Mouse (Mus musculus) heart, embryonic 14.5 days (tissue): ENCODE data around the gene Ctnnbl1. TPM values are rescaled to one million over a fixed set of nuclear protein-coding genes. Genes with fewer than 3 reads are reported as not detected.

ENCODE experiments used
- ATAC-seq: fragments of 200-750 bp; cut with Nextera tagmentation; 2 replicates; pipeline ENCODE4 v1.8.0; 2017; ENCODE audit warnings: low read depth, moderate TSS enrichment; ENCODE audit not compliant: insufficient number of reproducible peaks, insufficient read depth, low FRiP score
- H3K27ac ChIP-seq, 2 experiments: fragments of 200-500 bp in 1 of 2; fragments of 300-500 bp in 1 of 2; sonication (generic) in 1 of 2; replicated peaks in 1 of 2; 2 replicates each; pipeline ENCODE4 v1.5.1; 2012 to 2014; ENCODE audit warnings: low read depth in 2 of 2, low read length in 2 of 2, control low read depth in 1 of 2, mild to moderate bottlenecking in 1 of 2, mixed read lengths in 1 of 2; ENCODE audit not compliant: control insufficient read depth in 1 of 2, insufficient read depth in 1 of 2
- H3K27me3 ChIP-seq: fragments of 300-500 bp; sonication (generic); 2 replicates; pipeline ENCODE4 v1.6.1; 2014; ENCODE audit warnings: mild to moderate bottlenecking, low read length, control low read depth; ENCODE audit not compliant: control insufficient read depth, insufficient read depth
- H3K36me3 ChIP-seq: fragments of 300-500 bp; sonication (generic); 2 replicates; pipeline ENCODE4 v1.6.1; 2014; ENCODE audit warnings: mild to moderate bottlenecking, control low read depth, low read length, mixed read lengths; ENCODE audit not compliant: control insufficient read depth, insufficient read depth
- H3K4me1 ChIP-seq, 2 experiments: fragments of 200-500 bp in 1 of 2; fragments of 300-500 bp in 1 of 2; sonication (generic) in 1 of 2; 2 replicates each; pipeline ENCODE4 v1.6.1; 2012 to 2014; ENCODE audit warnings: low read length in 2 of 2, control low read depth in 1 of 2, mixed read lengths in 1 of 2; ENCODE audit not compliant: control insufficient read depth in 2 of 2, insufficient read depth in 2 of 2
- H3K4me2 ChIP-seq: fragments of 300-500 bp; sonication (generic); 2 replicates; pipeline ENCODE4 v1.6.1; 2014; ENCODE audit warnings: mild to moderate bottlenecking, low read length
- H3K4me3 ChIP-seq, 2 experiments: fragments of 200-500 bp in 1 of 2; fragments of 300-500 bp in 1 of 2; sonication (generic) in 1 of 2; 2 replicates each; pipeline ENCODE4 v1.5.1; 2012 to 2014; ENCODE audit warnings: low read length in 2 of 2, mild to moderate bottlenecking in 2 of 2, control low read depth in 1 of 2, low read depth in 1 of 2, moderate library complexity in 1 of 2; ENCODE audit not compliant: control insufficient read depth in 1 of 2, insufficient read depth in 1 of 2
- H3K9ac ChIP-seq: fragments of 300-500 bp; sonication (generic); 2 replicates; pipeline ENCODE4 v1.6.1; 2014; ENCODE audit warnings: mild to moderate bottlenecking, low read length
- H3K9me3 ChIP-seq: fragments of 300-500 bp; sonication (generic); 2 replicates; pipeline ENCODE4 v1.6.1; 2016; ENCODE audit warnings: low read length, control low read depth; ENCODE audit not compliant: control insufficient read depth
- whole genome bisulfite sequencing: fragments of 180-500 bp; shearing (Covaris S2); extraction: QIAGEN DNeasy Blood & Tissue Kit; methylation state at CpG from one replicate; pipeline ENCODE4 v1.1.7; 2014; 5-methylcytosine and 5-hydroxymethylcytosine counted together
- polyA plus RNA-seq: library from polyadenylated mRNA; unstranded; fragments of >200 nt; fragmentation: Nextera tagmentation; extraction: Ambion mirVana; gene quantifications from 2 replicates; pipeline ENCODE4 v1.2.1, GENCODE M21; 2014

Gene Ctnnbl1
- polyA plus RNA-seq, 1 experiment from 2014 or later: 29.7 TPM

DNA sequence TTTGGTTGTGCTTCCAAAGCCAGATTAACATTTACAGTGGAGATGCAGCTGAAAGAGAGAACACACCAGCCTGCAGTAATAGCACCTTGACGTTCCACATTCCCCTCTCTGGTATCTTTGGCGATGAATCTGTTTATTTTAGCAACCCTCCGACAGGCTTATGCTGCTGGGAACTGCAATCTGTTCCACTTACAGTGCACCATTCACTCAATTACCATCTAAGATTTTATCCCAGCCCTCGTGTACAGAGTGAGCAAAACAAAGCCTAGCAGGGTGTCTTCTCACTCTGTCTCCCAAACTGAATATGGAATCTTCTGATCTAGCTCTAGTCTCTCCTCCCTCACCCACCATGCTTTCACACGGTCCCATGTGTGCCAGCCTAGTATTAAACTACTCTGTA is 140.8 kb downstream of the Ctnnbl1 start:
- H3K36me3 ChIP-seq: no peaks in the 10 kb centered on the region; the same call in none of the 2 replicates
- H3K4me1 ChIP-seq: peaks cover 5 to 6% of the 10 kb centered on the region in 2 experiments; a peak in 3 of 4 replicates
- peaks cover 5% of the 10 kb centered on the region; the same call in 1 of the 2 replicates for H3K27me3 ChIP-seq
- no peak for ATAC-seq
- 52% methylated on average over 5 of the region's 5 CpGs for WGBS
- H3K9me3 ChIP-seq: no peaks in the 10 kb centered on the region
- H3K4me3 ChIP-seq: no peak overlapping the region
- H3K9ac ChIP-seq: no peak overlapping the region
- no peak overlapping the region for H3K27ac ChIP-seq
- no peak overlapping the region for H3K4me2 ChIP-seq

DNA sequence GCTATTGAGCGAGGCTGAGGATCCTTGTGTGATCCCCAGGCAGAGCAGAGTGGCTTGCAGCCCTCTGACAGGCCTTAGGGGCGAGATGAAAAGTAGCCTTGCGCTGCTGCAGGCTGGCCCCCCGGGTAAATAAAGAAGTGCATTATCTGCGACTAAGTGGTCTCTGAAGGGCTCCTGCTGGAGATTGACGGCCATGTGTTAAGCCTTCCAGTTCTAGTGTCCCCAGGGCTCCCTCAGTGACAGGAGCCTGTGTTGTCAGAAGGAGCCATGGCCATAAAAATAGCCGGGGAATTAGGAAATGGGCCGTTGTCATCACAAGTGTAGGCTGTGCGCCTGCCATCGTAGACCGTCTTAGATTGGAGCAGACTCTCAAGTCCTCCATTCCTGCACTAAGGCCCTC is 144.7 kb downstream of the Ctnnbl1 start:
- H3K4me1 ChIP-seq: peaks cover 5 to 6% of the 10 kb centered on the region in 2 experiments; a peak in 3 of 4 replicates
- H3K4me3 ChIP-seq: no peak overlapping the region
- ATAC-seq: no peak
- no peak overlapping the region for H3K9ac ChIP-seq
- no peaks in the 10 kb centered on the region for H3K9me3 ChIP-seq
- H3K36me3 ChIP-seq: peaks cover 19% of the 10 kb centered on the region
- H3K4me2 ChIP-seq: no peak overlapping the region
- peaks cover 5% of the 10 kb centered on the region; the same call in 1 of the 2 replicates for H3K27me3 ChIP-seq
- WGBS: 19% methylated on average over 11 of the region's 11 CpGs
- no peak overlapping the region for H3K27ac ChIP-seq

DNA sequence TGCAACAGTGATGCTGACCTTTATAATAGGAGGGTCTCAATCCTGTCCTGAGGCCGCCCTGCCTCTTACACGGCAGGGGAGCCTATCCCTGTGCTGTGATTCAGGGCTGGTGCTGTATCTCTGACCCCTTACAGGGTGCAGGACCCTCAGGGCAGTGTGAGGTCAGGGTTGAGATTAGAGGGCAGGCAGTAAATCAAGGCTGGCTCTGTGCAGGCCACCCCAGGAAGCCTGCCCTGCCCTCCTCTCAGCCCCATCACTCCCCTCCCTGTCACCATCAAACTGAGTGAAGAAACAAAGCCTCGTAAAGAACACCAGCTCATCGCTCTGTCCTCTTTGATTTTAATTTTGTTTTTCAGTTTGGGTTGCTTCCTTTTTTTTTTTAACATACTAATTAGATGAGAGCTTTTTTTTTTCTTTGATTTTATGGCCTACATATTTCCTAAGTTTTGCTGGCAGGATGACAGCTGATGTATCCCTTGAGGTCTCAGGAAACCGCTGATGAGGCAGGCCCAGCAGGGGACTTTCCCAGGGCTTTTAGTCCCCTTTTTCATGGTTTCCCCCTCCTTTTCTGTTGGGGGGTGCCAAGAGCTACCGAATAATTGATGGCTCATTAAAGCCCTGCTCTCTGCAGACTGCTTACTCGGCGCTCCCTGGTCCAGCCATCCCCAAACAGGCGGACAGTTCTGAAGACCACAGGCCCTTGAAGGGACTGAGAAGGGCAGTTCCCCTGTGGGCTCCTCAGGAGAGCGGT is 150.2 kb downstream of the Ctnnbl1 start:
- Histone ChIP-seq H3K9ac (no peak overlapping the region), H3K27ac (no peak overlapping the region), H3K27me3 (no peaks in the 10 kb centered on the region), H3K36me3 (peaks cover 29% of the 10 kb centered on the region), H3K4me1 (no peaks in the 10 kb centered on the region), H3K9me3 (no peaks in the 10 kb centered on the region), H3K4me3 (no peak overlapping the region), H3K4me2 (no peak overlapping the region)
- no peak for ATAC-seq
- WGBS: 62% methylated on average over 10 of the region's 10 CpGs

DNA sequence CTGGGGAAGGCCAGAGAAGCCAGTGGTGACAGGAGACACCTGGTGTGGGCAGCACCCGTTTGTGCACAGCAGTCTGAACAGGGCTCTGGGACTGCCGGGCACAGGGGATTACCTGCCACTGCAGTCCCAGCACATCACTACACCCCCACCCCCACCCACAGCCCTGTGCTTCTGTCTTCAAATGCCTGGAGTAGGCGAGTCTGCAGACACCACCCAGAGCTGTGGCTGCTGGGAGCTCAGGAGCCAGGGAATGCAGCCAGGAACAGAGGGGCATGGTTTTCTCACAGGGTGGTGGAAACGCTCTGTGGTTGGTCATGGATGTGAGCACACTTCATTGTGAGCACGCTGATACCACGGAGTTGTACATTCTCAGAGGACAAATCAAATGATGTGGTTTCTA is 154.0 kb downstream of the Ctnnbl1 start:
- ATAC-seq: no peak
- no peak overlapping the region for H3K4me2 ChIP-seq
- H3K9me3 ChIP-seq: no peaks in the 10 kb centered on the region
- no peak overlapping the region for H3K4me3 ChIP-seq
- WGBS: 74% methylated on average over 6 of the region's 6 CpGs
- H3K27ac ChIP-seq: no peak overlapping the region
- H3K9ac ChIP-seq: no peak overlapping the region
- no peaks in the 10 kb centered on the region for H3K27me3 ChIP-seq
- H3K36me3 ChIP-seq: peaks cover 10% of the 10 kb centered on the region; the same call in 1 of the 2 replicates
- no peaks in the 10 kb centered on the region; a peak in 2 of 4 replicates for H3K4me1 ChIP-seq

DNA sequence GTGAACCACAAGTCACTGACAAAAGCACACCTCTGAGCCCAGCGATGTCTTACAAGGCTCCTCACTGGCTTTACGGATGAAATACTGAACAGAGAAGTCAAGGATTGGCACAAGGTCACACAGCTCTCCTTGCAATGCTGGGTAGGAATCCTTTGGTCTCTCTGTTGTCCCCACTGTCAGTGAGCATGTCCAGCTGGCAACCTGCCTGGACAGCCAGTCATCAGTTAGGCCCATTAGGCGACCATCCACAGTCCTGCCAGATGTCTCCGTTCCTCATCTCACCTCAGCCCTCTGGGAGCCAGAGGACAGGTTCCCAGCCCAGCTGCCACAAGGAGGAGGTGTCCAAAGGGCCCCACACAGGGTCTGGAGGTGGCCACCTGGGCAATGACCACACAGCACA is 159.9 kb downstream of the Ctnnbl1 start:
- Histone ChIP-seq H3K4me1 (no peaks in the 10 kb centered on the region; a peak in 2 of 4 replicates), H3K4me3 (no peak overlapping the region), H3K36me3 (no peaks in the 10 kb centered on the region), H3K27me3 (peaks cover 12% of the 10 kb centered on the region), H3K27ac (no peak overlapping the region), H3K9ac (no peak overlapping the region), H3K4me2 (no peak overlapping the region), H3K9me3 (no peaks in the 10 kb centered on the region)
- ATAC-seq: no peak
- WGBS: 65% methylated on average over 4 of the region's 4 CpGs

DNA sequence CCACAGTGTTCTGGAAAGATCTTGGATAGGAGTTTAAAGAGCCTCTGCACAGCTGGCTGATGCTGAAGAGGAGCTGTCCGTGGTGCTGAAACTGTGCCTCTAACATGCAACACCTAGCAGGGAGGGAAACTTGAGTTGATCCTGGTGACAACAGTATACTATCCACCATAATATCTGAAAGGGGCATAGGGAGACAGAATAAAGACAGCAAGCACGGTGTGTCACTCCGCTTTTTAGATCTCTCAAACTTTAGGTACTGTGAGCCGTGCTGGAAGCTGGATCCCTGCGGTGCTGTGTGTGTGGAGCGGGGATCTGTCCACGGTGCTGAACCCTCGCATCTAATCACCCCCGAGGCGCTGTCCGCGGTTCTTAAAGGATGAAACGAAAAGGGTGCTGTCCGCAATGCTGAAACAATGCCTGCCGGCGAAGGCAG is 176.0 kb downstream of the Ctnnbl1 start:
- WGBS: under 1% methylated on average over 16 of the region's 16 CpGs
- Histone ChIP-seq H3K4me1 (peaks cover 0 to 2% of the 10 kb centered on the region in 2 experiments; a peak in 2 of 4 replicates), H3K27me3 (peaks cover 56% of the 10 kb centered on the region), H3K4me2 (no peak overlapping the region), H3K36me3 (no peaks in the 10 kb centered on the region), H3K4me3 (no peak overlapping the region), H3K27ac (no peak overlapping the region), H3K9me3 (no peaks in the 10 kb centered on the region), H3K9ac (no peak overlapping the region)
- ATAC-seq: peak; percentile 60; the same call in 1 of the 2 replicates

DNA sequence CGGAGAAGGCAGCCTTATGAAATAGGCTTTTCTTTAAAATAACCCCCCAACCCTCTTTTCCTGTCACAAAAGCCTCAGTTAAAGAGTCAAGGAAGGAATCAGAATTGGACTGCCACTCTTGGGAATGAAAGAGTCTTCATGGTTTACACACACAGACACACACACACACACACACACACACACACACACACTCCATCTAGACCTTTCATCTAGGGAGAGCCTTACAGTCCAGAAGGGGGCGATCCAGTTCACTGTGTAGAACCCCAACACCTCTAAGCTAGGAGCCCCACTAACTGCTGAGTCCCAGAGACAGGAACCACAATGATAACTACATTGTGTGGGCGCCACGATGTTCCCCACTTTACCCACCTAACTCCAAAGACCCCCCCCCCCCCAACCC is 176.5 kb downstream of the Ctnnbl1 start:
- Histone ChIP-seq H3K4me2 (no peak overlapping the region), H3K4me3 (no peak overlapping the region), H3K9me3 (no peaks in the 10 kb centered on the region), H3K36me3 (no peaks in the 10 kb centered on the region), H3K27ac (no peak overlapping the region), H3K4me1 (peaks cover 0 to 2% of the 10 kb centered on the region in 2 experiments; a peak in 2 of 4 replicates), H3K9ac (no peak overlapping the region), H3K27me3 (peaks cover 57% of the 10 kb centered on the region)
- WGBS: 3% methylated on average over 4 of the region's 4 CpGs
- ATAC-seq: no peak
